Mouse (Mus musculus) erythroblast, embryonic 14.5 days (primary cell): ENCODE data around the gene Cbfa2t2.

Experiments
- GATA1 ChIP-seq: IDR thresholded peaks from 2 replicates; pipeline ENCODE4 v1.6.1; 2012; ENCODE audit warnings: low read length, inconsistent platforms, mixed read lengths
- TAL1 ChIP-seq: IDR thresholded peaks from 3 replicates; pipeline ENCODE4 v1.6.1; 2012; ENCODE audit warnings: low read length, inconsistent platforms, mixed read lengths

DNA sequence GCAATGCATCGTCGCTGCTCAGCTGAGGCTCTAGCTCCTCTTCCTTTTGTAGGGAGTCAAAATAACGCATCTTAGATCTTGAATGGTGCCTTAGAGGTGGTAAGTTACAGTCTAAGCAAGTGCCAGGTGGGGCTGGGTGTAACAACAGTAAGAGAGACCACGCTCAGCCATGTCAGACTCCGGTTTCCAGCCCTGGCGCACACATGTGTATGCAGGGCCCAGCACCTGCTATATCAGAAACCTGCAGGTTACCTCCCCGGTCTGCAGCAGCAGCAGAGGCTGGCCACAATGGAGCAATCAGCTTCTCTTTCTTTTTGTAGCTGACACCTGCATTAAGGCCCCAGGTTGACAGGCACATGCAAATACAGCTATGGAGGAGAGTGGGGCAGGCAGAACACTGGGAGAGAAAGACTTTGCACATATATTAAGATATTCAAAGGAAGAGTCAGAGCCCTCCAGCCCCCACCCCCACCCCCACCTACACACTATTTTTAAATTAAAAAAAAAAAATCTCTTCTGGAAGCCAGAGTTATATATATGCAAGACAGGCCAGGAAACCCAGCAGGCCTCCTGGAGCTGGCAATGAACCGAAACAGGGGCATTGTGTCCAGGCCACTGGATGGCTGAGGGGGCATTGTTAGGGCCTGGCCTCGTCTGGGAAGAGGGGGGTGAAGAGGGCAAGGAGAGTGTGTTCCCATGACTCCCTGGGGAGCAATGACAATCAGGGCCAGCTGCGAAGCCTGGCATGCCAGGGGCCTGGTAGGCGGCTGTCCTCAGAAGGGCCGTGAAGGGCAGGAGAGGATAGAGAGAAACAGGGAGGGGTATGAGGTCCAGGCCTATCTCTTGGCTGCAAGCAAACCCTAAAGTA is 140.8 kb downstream of the Cbfa2t2 start:
- TF ChIP-seq TAL1, result no peak
- TF ChIP-seq GATA1, result no peak
